Mouse (Mus musculus) CD4-positive, CD25-positive, alpha-beta regulatory T cell, adult 2 months (primary cell): ENCODE data around the gene Sp2.
A peak's percentile ranks its signal among the peaks of the same experiment; 100 is the strongest.

Experiments used
- DNase-seq: peaks from one replicate; pipeline ENCODE4 v3.0.0-alpha.2; 2012; ENCODE audit warnings: low read depth, low spot score

Gene Sp2

GRCm38 (mm10) chr11:96982859-96983258, at the start of gene Sp2:
Sp2 (minus strand) TSS chr11:96982959.
- DNase-seq, result no peak

DNA sequence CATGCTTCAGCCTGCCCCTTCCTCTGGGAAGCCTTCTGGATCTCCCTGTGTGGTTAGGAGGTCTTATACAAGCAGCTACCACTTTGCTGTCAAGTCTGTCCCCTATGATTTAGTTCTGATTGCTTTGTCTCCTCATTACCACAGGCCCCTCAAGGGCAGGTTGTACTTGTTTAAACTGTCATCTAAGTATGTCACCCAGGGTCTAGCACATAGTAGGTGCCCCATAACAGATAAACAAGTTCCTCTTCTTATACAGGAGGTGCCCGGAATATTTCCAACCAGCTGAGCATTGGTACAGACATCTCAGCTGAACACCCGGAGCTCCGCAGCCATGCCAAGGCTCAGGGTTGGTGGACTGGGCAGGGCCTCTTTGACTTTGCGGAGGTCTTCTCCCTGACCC, 49.7 kb upstream of the Sp2 start:
- no peak for DNase-seq

DNA sequence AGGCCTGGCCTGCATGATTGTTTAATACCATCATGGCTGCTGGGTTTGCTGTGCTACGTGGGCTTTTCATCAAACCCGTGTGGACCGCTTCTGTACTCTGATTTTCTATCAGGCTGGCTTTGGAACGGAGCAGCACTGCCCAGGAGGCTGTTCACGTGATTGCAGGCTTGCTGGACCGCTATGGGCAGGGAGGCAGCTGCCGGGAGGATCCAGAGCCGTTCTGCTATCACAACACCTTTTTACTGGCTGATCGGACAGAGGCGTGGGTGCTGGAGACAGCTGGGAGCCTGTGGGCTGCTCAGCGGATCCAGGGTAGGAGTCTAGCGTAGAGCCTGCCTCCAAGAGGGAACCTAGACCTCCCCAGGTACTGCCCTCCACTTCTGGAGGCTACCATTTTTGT, 49.2 kb upstream of the Sp2 start:
- DNase-seq, result no peak

DNA sequence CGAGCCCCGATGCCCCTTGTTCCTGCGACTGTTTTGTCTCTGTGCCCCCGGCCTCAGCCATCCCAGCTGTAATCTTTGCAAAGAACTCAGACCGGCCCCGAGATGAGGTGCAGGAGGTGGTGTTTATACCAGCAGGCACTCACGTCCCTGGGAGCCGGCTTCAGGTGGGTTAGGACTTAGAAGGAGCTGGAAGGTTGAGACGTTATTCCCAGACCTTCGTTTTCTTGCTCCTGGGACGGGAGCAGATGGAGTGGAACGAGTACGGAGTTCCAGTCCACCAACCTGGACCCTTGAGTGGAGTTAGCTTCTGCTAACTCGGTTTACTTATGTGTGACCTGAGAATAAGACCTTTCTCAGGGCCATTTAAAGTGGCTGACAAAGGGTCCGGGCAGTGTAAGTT, 47.7 kb upstream of the Sp2 start:
- no peak for DNase-seq

DNA sequence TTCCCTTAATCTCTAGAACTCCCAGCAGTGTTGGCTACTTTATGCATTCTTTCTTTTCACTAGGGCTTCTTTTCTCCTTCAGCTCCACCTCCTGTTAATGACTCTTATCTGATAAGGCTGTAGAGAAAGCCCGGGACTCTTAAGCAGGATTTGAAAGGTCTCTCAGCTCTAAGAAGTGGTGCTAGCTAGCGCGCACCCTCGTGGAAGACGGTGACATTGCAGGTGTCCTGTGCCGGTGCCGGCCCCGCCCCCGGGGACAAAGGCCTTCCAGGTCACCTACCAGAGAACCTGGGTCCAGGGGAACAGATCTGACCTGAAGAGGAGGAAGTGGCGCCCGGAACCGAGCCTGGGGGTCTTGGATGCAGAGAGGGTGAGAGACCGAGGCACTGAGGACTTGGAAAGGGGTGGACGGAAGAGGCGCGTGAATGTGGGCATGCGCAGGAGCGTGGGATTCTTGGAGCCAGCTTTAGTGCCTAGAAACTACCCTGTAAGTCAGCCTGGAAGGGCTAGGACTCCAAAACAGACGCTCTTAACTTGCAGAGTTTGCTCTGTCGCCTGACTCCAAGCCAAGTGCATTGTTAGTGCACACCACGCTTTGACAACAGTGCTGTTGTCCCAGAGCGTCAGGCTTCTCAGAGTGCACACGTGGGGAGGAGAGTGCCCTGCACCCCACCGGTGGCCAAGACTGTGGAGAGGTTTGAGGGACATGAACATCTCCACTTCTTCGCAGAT, 47.1 kb upstream of the Sp2 start, which contains the start of gene Scrn2:
Scrn2 (plus strand) TSS at position 253 of the 732 bp plus-strand sequence.
- DNase-seq, result peak; percentile 91

DNA sequence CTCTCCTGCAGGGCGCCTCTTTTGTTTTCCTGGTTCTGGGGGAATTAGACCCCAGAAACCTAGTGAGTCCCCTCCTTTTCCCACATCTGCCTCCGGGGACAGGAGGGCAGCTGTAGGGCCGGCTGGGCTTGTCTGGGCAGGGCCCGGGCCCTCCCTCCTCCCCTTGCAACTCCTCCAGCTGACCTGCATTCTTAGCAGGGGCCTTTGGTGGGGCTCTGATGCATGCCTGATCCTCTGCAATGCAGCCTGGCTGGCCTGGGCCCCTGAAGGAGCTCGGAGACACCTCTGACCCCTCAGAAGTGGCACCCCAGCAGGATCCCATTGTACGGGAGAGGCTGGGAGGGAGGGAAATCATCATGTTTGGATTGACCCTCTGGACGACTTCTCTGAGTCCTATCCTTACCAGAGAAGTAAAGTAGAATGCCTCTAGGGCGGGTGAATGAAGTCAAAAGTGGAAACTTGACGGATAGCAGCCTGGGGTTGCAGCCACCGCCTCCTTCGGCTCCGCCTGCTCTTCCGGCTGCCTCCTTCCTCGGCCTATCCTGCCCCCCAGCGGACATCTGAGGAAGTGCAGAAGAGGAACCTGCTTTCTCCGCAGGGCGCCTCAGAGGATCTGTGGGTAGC, 43.1 kb upstream of the Sp2 start:
- peak; percentile 95 for DNase-seq

DNA sequence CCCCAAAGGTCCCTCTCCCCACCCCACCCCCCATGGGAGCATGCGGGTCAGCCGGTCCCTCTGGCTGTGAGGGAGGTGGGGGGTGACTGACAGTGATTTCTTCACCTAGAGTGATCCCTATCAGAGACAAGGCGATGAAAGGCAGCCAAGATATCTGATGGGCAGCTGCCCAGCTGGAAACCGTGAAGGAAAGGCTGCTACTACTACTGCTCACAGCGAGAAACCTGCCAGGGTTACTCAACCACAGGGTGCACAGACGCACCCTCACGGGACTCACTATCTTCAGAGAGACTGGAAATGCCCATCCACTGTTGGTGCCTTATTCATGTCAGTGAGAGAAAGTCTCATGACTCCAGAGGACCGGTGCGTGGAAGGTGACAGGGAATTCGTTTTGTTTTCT, 42.2 kb upstream of the Sp2 start:
- no peak for DNase-seq

GRCm38 (mm10) chr11:97021873-97022484, 39.2 kb upstream of the Sp2 start:
- peak; percentile 92 for DNase-seq

DNA sequence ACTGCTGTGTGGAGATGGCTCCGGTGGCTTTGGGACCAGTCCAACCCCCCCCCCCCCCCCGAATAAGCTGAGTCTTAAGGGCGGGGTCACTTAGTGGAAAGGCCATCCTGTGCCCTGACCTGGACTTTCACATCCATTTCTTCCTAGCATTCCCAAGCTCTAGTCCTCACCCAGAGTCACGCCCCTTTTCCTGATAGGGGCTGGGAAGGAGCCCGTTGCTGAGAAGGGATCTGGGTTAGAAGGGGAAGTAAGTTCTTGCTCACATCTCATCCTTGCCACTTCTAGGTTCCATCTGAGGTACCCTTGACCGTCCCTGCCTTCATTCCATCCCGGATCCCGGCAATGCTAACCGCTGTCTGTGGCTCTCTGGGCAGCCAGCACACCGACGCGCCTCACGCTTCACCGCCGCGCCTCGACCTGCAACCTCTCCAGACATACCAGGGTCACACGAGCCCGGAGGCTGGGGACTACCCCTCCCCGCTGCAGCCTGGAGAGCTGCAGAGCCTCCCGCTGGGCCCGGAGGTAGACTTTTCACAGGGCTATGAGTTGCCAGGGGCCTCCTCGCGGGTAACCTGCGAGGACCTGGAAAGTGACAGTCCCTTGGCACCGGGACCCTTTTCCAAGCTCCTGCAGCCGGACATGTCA, 38.5 kb upstream of the Sp2 start:
- peak; percentile 57 for DNase-seq

GRCm38 (mm10) chr11:97019345-97019708, 36.6 kb upstream of the Sp2 start:
- DNase-seq, result peak; percentile 31

GRCm38 (mm10) chr11:97018583-97019344, 36.0 kb upstream of the Sp2 start:
- DNase-seq, result peak; percentile 78

DNA sequence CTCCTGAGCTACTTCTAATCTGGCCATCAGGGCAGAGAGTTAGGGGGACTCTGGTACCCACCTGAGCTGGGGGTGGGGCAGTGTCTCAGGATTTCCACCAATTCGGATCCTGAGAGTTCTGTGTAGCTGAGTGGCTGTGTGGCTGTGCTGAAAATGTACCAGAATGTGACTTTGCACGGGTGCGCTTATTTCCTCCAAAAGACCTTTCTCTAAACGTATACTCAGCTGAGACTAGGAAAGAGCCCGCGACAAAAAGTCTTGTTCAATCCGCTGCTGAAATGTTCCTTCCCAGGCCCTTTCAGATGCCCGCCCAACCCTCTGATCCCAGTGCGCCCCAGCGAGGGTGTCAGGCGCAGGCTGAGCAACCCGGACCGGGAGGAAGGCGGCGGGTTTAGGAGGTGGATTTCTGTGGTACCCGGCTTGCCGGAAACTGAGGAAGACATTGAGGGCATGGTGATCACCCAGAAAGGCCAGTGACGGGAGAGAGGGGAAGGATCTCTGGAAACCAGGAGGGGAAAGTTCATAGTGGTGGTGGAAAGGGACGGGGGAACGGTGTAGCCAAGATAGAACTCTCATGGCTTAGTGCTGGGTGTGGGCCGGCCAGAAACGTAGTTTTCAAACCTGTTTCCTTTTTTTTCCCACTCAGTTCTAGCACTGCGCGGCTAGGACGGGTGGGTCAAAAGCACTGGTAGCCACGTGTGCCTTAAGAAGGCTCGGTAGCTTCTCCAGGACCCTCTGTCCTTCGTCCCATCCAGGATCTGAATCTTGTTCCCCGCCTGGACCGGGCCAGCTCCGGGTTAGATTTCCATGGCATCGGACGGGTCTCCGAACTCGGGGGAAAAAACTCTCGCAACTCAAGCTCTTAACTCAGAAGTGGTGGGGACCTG, 35.2 kb upstream of the Sp2 start:
- peak; percentile 36 for DNase-seq

DNA sequence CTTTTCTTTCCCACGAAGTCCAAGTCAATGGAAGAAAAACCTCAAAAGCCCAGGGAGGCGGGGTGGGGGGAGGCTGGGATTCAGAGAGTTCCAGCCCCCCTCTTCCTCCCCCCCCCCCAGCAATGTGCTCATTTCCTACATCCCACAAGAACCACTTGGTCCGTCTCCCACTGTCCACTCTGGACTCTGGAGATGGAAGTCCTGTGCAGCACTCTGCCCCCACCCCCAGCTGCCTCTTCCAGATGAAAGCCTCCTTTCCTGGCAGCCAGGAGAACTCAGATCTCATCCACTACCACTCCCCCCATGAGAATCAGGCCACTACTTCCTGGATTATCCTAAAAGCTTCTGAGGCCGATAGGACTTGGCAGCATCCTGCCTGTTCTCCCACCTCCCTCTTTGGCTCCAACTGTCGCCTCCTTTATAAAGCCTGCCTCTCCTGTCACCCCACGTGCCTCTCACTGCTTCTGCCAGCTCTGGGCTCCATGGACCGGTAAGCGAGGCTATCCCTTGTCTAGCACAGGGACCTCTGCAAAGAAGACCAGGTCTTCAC, 30.4 kb upstream of the Sp2 start, which contains the start of gene Sp6:
Sp6 (plus strand) TSS at position 274 of the 550 bp plus-strand sequence.
- DNase-seq, result no peak

- DNase-seq, result no peak
Measured at GRCm38 (mm10) chr11:97009198-97009790, 26.5 kb upstream of the Sp2 start.

DNA sequence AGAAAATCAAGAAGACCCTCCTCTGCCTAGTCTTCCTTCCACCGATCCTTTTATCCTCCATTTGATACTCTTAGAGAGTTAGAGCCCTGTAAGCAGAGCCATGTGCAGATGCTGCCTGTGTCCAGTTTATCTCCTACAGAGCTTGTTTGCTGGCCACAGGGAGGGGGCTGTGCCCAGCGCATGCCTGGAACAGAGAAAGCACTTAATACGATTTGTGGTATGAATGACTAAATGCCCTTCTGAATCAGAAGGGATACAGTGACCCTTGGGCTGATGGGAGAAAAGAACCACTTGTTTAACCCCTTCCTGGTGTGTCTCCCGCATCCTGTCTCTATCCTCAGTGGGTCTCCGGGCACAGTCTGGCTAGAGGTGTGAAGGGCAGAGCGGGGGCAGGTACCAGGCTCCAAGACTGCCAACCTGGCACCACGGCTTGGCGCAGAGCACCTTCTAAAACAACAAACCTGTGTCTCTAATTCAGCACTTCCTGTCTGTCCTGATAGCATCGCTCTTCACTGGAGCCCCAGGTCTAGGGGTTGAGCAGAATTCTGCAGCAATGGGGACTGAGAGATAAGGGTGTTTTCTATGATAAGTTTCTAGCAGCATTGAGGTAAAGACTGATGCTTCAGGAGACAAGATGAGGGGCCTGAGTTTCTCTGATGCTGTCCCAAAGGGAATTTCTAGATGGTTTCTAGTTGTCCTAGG, 24.5 kb upstream of the Sp2 start:
- peak; percentile 74 for DNase-seq

DNA sequence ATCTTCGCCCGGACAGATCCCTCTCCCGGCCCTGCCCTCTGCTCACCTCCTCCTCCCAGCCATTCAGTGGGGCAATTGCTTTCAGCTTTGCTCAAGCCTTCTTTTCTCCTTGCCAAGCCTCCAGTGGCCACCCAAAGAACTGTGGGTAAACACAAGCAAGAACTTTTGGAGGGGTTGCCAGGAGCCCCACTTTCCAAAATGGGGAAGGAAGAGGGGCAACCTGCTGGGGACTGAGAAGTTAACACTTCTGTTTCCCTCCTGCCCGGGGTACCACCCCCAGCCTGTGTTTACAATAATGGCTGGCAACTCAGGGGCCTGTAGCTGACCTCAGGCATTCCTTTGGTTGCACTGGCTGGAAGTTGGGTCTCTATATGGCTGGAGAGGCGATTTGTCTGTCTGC, 20.4 kb upstream of the Sp2 start:
- no peak for DNase-seq

GRCm38 (mm10) chr11:96997380-96997956, 14.7 kb upstream of the Sp2 start:
- DNase-seq, result peak; percentile 64

DNA sequence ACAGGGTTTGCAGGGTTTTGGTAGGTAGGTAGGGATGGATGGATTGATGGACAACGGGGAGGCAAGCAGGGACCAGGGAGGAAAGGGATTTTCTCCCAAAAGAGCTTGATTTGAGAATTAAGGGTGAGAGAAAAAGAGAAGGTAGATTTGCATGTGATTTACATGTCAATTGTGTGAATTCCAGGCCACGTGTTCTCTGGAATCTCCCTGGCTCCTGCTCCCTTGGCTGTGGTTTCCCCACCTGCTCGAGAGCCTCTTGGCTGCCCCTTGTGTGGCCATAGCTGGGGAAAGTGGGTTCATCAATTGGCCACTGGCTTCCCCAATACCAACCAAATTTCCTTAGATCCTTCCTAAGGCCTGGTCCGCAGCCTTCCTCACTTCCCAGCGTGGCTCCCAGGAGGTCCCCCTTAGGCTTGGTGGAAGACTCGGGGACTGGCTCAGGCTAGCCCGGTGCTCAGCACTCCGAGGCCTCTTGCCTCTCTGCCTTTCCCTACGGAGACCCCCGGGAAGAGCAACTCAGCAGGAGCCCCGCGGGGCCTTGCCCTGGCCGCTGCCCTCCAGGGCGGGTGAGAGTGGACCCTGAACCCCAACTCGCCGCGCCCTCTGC, 14.1 kb upstream of the Sp2 start:
- DNase-seq, result no peak
